Mouse (Mus musculus): ENCODE data around the gene Ltbp1.

Ltbp1 gene

DNA sequence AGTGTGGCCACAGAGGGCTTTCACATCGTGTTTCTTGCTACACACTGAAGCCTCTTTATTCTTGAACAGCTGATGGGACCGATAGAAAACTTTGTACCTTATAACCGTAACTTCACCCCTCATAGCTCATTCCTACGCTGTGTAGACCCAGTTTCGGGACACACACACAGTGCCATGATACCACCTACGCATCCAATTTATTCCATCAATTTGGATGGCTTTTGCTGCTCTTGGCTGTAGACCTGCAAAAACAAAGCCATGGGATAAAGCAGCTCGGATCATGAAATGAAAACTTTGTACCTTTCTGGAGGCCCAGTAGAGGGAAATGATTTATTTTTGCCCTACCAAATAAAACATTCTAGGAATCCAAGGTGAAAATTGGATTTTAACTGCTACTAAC lies 239.7 kb downstream of the Ltbp1 start:
- DNase-seq = no peak

DNA sequence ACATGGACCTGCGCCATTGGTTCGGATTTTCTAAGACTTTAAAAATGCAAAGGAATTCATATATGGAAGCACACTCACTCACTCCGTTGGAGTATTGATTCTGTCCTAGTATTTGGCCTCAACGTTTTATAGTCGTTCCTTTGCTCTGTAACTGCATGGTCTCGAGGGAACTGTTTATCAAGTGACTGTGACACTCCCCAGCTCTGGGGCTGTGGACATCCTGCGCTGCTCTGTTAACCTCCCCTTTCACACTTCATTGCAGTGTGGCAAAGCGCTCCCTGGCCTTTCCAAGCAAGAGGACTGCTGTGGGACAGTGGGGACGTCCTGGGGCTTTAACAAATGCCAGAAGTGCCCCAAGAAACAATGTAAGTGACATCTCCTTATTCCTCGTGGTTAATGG lies 243.3 kb downstream of the Ltbp1 start:
- no peak for DNase-seq

DNA sequence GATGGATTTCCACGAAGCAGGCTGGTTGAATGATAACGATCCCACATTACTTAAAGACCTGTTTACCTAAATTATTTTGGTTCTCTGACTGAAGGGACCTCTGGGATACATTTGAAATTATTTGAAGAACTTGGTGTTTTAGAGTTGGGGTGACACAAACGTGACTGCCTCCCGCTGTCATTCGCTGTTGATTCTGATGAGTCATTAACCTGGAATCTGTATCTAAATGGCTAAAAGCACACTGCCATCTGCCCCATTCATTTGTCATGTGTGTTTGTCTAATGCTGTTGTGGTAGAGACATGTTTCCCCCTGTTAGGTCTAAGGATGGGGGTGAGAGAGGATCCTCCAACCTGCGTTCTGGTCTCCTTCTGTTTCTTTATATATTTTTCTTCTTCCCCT lies 245.2 kb downstream of the Ltbp1 start:
- no peak for DNase-seq

DNA sequence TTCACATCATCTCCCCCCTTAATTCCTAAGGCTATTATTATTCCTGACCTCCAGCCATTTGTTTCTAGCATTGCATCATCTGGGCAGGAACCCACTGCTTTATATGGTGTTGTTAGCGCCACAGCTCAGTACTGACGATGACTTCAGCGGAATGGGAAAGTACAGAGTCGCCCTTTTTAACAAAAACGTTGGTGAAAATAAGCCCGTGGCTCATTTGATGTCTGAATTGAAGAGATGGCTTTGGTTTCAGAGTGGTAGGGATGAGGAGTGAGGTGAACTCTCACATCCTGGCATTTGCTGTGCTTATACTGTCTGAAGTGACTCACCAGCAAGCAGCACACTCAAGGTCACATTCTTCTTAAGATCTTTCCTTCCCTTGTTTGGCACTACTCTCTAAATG lies 245.7 kb downstream of the Ltbp1 start:
- no peak for DNase-seq

DNA sequence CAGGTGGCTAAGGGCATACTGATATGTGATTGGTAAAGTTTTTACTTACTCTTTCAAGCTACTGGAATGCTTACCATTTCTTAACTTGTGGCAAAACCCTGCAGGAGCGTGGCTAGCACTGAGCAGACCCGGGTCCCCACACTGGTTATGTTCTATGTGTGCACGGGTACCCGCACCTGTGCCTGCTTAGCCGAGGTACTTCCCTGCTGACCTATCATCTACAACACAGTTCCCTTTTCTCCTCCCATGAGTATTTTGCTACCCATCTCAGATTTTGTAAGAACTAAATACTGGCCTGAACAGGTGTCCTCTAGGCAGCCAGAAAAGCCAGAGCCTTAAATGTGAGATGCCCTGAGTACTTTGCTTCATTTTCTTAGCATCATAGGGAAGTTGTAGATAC lies 247.2 kb downstream of the Ltbp1 start:
- no peak for DNase-seq

DNA sequence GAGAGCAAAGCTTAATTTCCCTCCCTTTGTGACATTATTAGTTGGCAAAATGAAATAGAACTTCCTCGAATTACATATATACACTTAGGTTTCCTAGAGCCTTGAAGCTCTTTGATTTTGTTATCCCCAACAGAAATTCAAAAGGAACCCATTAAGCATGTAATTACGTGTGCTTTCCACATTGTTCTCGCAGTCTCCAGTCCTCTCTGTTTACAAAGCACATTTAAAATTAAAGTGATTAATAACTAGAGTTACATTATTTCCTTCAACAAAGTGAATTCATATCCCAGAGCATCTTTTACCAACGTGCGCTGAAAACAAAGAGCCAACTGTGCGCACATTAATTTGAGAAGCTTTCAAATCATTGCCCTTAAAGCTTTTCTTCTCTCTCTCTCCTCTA lies 249.5 kb downstream of the Ltbp1 start:
- no peak for DNase-seq

DNA sequence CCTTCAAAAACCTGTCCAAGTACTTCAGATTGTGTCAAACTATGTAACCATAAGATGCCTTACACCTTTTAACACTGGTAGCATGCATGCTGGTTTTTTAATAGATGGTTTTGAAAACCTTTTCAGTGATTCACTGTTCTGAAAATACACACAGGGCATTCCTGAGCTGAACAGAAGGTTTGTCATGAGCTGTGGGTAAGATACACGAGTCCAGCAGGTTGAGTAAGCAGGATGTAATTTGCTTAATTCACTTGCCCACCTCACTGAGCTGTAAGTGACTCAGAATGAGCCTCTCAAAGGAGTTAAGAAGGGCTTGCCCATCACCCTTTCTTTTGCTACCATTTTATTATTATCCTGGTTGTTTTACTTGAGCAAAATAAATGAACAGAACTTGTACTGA lies 250.6 kb downstream of the Ltbp1 start:
- no peak for DNase-seq

DNA sequence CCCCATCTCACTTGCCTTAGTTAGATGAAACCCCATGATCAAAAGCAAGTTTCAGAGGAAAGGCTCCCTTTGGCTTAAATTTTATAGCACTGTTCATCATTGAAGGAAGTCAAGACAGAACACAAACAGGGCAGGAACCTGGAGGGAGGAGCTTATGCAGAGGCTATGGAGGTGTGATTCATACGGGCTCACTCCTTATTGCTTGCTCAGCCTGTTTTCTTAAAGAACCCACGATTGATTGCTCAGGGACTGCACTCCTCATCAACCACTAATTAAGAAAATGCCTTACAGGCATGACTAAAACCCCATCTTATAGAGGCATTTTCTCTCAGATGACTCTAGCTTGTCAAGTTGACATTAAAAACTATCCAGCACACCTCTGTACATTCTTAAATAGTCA lies 253.1 kb downstream of the Ltbp1 start:
- no peak for DNase-seq

DNA sequence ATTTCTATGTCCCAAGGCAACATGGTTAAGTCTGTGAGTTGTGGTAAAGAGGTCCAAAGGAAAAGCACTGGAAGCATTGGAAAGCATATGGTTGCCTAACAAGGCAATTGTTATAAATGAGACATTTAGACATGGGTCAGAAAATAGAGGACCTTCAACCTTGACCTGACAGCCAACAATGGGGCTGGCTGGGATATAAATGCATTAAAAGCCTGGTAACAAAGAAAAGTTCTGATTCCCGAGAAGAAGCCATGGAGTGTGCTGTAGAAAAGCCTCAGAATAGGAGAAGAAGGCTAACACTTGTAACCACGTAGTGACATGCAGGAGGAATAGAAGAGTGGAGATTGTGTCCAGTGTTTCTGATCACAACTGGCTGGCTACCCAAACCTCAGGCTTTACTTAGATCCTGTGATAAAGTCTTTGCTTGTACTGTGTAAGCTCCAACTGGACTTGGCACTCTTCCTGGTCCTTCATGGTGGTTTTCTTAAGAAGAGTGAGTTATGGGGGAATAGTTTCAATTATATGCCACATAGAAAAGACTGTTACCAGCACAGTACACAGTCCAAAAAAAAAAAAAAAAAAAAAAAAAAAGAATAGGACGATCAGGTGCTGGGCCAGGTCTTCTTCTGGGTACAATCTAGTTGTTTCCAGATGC lies 258.1 kb downstream of the Ltbp1 start:
- DNase-seq = no peak

DNA sequence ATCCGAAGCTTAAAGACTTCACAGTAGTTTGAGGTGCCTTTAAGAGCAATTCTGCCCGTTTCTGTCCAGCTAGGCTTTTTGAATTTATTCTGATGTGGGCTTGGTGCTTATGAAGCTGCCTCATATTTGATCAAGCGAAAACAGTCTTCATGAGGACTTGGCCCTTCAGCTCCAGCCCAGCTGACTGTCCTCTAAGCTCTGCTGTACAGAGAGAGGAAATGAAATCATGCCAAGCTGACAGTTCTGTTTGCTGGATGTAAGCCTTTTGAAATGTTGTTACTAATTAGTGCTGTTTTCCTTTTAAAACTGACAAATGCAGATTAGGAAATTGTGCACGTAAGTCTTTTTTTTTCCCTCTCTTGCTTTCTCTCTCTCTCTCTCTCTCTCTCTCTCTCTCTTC lies 263.1 kb downstream of the Ltbp1 start:
- no peak for DNase-seq

DNA sequence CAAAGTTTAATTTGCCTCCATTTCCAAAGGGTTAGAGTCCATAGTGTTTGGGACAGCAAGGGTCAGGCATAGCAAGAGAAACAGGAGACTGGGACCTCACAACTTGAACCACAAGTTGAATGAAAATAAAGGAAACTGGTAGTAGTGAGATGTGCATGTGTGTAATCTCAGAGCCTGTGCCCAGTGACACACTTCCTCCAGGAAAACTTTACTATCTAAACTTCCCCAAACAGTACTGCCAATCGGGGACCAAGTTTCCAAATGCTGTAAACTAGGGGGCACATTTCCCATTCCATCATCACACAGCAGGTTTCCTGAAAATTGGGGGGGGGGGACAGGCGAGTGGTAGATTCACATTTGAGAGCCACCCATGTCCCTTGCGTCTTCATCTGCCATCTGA lies 267.1 kb downstream of the Ltbp1 start:
- DNase-seq = no peak

DNA sequence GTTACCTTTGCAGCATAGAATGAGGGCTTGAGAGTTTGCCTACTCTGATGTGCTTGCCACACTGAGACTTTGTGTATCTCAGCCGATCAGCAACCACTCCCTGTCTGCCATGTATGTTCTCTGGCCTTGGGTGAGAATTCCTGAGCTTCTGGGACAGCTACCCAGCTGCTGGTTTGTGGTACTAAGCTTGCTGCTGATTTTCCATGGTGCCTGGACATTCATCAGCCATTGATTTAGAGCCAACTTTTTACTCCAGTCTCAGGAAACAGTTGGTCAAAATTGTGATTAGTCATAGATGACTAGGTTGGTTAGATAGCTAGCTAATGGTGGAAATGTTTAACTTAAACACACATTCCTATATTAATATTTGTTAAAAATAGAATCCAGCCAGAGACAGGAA lies 267.9 kb downstream of the Ltbp1 start:
- DNase-seq = no peak

DNA sequence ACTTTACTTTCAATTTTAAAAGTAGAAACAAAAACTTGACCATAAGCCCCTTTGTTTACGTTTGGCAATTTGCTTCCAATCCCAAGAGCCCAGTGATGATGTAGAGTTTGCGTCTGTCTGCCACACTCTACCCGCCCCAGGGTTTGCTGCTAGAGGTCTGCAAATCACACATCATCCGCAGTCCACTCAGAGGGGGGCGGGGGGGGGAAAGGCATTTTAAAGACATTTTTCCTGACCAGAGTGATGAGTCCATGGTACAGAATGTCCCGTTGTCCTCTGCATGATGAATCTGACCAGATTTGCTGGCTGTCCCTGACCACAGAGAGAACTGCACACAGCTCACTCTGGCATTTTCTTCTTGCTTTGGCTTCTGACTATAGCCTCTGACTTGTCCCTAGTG lies 269.9 kb downstream of the Ltbp1 start:
- no peak for DNase-seq

DNA sequence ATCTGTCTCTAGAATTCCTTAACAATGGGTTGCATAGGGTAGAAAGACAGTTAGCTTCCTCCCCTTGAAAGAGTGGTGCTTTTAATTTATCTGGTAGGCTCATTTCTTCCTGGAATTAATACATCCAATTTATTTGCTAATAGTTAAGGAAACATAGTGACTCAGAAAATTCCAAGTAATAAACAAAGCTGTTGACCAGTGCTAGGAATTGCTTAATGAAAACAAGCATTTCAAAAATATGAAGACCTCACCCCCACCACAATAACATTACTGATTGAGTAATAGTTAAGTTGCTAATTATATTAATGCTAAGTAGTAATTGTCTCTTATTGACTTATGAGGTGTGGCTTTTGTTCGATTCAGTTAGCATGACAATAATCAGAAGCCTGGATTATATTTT lies 272.7 kb downstream of the Ltbp1 start:
- no peak for DNase-seq

DNA sequence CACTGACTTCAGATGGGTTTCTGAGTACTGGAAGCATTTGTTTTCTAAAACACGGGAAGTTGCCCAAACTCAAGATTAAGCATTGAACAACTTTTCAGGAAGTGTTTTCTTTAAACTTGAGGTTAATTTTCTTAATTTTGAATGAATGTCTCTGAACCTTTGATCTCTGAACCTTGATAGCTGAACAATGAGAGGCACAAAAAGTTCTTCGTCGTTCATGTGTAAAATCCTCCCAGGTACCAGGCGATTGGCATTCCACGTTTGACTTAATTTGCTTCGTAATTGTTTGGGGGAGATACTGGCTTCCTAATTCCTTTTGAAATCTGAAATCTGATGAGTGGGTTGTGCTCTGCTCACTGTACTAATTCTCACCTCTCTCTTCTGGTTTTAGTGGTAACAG lies 273.2 kb downstream of the Ltbp1 start:
- no peak for DNase-seq

DNA sequence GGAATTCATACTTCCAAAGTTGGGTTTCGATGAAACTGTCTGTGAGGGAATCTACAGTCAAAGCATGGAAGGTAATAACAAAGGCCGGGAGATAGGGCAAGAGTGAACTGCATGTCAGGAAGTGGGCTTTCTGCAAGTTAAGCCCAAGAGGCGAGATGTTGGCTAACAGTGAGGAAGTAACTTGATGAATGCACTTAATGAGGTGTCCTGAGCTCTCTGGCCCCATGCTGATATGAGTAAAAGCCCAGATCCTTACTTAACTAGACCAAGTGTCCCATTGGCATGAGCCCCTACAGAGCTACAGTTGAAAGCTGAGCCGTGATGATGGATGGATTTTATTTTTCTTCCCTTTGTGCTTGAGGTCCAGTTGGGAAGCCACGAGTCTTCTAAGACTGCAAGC lies 276.0 kb downstream of the Ltbp1 start:
- DNase-seq = peak; percentile 8

DNA sequence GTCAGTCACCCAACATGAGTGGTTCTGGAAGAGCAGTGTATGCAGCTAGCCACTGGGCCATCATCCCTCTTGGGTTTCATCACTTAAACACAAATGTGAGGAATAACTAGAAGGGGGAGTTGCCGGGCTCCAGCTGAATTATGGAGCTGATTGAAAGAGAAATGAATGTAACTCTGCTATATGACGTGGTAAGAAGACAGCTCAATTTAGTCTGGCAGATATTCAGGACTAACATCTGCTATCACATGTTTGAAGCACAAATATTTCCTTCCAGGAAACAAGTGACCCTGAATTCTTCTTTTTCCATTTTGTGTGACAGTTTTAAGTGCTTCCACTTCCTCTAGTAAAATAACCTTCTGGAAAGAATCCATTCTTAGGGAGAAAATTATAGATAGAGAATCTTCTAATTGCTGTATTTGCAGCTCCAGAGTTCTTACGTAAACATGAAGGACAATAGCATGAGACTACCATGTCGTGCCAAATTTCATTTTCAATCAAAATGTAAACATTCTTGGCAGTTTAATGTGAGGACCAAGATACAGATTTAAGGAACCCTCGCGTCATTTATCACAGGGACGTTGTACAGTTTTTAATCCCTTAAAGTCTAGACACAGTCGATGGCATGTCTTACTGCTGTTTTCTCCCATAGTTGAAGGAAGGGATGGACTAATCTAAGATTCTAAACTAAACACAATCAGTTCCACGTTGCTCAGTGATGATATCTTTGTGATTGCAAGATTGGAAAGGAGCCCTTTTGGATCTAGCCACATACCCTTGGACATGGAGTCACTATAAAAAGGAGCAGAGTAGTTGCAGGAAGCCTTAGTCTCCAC lies 279.7 kb downstream of the Ltbp1 start:
- no peak for DNase-seq

DNA sequence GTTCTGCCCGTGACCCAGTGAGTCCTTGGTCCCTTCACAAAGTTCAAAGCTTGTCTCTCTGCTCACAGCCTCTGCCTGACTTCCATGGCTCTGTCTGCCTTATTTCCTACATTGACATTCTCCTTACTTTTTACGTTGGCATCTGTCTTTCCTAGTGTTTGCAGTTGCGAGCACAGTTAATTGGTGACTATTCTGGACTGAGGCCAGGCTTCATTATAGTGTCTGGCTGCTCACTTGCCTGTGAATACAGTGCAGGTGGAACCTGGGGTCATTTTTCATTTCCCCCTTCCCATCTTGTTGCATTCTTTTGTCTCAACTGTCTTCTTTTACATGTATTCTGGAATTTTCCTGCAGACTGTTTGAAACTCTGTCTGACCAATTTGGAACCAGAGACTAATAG lies 287.6 kb downstream of the Ltbp1 start:
- DNase-seq = peak; percentile 10

DNA sequence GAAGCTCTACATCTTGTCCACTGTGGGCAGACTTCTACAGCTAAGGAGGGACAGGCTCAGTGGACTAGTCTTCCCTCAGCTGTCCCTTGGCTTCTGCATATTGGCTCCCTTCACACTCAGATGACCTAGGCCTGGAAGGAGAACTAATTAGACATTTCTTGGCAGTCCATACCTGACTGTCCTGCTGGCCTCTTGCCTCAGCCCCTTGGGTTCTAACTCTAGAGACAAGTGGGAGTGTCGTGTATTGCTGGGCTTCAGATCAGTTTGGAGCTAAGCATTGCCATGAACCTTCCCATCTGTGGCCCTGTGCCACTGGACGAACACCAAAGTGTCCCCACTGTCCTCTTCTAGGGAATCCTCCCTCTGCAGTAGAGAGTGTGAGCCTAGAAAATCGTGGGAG lies 288.4 kb downstream of the Ltbp1 start:
- DNase-seq = no peak

DNA sequence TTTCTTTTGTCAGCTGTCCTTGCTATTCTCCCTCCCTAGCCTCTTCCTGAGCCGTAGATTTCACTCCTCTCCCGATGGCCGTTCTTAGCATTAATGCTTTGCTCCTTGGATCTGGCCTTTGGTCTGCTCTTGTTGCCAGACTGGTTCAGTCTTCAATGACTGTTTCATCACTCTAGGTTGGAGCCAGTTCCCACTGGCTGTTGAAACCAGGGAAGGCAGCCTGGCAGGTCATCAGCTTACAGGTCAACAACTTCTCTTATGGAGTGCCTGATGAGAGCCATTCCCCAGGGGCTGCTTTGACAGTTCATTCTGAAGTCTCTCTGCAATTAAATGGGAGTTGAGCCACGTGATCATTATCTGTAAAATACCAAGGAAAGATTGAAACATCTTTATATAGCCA lies 295.5 kb downstream of the Ltbp1 start:
- no peak for DNase-seq

DNA sequence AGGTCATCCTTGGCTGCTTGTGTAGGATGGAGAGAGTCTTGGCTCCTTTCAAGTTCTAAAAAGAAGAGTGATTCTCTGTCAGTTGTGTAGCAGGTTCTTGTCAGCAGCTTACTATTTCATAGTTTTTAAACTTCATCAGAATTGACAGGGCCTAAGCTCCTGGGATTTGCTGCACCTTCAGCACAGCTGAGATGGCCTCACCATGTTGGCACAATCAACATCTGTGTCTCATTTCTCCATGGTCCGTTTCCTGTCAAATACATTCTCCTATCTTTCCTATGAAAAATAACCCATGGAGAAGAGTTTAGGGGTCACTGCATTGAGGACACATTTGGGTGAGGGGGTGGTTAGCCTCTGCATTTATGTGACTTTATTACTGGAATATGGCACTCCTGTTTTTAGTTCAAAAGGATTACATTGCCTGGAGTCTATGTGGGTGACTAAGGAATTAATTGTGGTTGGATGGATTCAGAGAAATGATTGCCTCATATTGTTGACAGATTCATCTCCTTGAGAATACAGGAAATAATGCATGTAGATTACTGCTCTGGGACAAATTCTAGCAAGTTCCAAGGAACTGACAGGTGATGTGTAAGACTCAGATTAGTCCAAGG lies 299.5 kb downstream of the Ltbp1 start:
- no peak for DNase-seq

DNA sequence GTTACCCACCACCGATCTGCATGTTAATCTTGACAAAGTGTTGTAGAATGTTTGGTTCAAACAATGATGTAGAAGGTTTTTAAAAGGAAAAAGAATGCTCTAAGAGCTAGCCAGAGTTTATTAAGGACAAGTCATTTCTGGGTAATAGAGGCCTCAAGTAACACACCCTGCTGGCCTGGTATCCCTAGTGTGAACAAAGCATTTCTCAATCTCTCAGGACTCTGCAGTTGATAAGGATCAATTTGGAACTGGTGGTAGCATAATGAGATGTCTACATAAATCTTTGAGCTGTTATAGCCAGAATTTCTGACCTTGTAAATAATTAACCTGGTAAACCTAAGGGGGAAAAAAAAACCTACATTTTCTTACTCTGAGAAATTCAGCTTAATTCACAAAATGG lies 300.3 kb downstream of the Ltbp1 start:
- DNase-seq = no peak

DNA sequence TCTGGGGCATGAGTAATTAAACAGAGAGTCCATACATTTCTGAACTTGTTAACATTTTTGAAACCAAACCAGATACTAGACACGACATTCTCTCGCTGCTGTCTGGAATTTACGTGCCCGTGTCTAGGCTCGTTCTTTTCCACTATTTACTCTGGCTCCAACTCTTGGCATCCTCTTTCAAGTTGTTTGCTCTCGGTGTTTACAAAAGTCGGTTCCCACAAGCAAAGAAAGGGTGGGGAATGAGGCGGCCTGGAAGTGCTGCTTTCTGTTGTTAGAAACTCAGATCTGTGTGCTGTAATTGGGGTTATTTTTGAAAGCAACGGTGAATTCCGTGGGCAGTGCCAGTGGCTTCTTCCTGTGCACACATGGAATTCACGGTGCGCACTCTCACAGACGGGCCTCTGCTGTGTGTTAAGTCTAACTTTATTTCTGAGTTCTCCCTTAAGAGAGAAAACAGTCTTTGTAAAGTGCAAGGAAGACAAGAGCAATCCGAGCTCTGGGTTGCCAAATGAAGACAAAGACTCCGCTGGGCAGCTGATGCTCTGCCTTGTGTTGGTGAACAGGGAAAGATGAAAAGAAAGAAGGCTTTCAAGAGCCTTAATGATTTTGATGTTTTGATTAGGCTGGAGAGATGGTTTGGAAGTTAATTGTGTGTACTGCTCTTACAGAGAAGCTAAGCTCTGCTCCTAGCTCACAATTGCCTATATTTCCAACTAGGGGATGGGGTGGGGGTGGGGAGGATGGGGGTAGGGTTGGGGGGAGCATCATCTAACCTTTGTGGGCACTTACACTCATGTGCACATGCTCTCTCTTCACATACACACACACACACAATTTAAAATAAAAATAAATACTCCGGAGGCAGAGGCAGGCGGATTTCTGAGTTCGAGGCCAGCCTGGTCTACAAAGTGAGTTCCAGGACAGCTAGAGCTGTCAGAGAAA lies 302.0 kb downstream of the Ltbp1 start:
- DNase-seq = peak; percentile 14

Measured in retina, postnatal 1 day (tissue).